Mouse (Mus musculus) bone marrow, adult 2 months (tissue): Measurements from ENCODE around the gene Lrrfip2.

Source experiments
- CTCF ChIP-seq: fragments of 200-500 bp; IDR thresholded peaks from 2 replicates; pipeline ENCODE4 v1.5.1; 2011; ENCODE audit warnings: low read length, control low read depth; ENCODE audit not compliant: control insufficient read depth, insufficient read depth
- POLR2A ChIP-seq: fragments of 200-500 bp; IDR thresholded peaks from 2 replicates; pipeline ENCODE4 v1.6.1; 2011; ENCODE audit warnings: low read depth, mild to moderate bottlenecking, control low read depth, low read length, borderline replicate concordance; ENCODE audit not compliant: control insufficient read depth

DNA sequence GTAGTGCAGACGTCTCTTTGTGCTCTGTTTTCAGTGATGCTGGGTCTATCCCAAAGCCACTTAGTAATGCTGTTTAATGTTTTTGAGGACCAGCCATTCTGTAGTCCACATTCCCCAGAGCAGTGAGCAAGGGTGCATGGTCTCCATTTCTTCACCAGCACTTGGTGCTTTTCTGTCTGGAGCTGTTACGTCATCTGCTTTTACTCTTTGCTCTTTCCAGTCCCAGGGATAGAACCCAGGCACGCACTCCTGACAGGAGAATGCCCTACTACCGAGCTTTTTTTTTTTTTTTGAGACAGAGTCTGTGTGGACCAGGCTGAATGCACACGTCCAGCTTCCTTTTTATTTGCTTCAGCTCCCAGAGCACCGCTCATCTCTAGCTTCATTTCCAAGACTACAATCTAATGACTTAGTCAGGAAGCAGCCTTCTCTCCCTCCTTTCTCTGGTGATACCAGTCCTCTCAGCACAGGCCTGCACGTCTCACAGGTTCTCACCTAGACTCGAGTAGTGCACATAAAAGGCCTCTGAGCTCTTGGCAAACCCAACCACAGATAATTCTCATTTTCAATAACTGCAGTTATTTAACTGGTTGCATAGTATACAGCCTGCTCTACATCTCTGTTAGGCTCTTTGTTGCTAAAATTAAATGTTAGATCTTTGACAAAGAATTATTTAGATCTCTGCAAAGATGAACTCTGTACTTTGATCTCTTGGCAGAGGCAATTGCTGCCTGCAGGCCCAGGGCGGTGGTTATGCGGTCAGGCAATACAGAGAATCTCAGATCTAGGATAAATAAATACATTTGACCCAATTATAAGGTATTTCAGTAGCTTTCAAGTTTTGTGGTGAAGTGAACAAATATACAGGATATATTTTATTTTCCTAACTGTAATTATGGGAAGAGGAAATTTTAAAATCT lies 94.0 kb downstream of the Lrrfip2 start:
- TF ChIP-seq CTCF = no peak
- no peak for TF ChIP-seq POLR2A
